Mouse (Mus musculus) olfactory bulb, adult 2 months (tissue): Measurements from ENCODE around the gene Slc25a42.

Experiments
- CTCF ChIP-seq: fragments of 200-500 bp; IDR thresholded peaks from 2 replicates; pipeline ENCODE4 v1.5.1; 2012; ENCODE audit warnings: low read depth, mild to moderate bottlenecking, low read length, moderate library complexity; ENCODE audit not compliant: insufficient read depth
- POLR2A ChIP-seq: fragments of 200-500 bp; IDR thresholded peaks from 2 replicates; pipeline ENCODE4 v1.6.1; 2012; ENCODE audit warnings: mild to moderate bottlenecking, low read depth, low read length, moderate library complexity; ENCODE audit not compliant: insufficient read depth

DNA sequence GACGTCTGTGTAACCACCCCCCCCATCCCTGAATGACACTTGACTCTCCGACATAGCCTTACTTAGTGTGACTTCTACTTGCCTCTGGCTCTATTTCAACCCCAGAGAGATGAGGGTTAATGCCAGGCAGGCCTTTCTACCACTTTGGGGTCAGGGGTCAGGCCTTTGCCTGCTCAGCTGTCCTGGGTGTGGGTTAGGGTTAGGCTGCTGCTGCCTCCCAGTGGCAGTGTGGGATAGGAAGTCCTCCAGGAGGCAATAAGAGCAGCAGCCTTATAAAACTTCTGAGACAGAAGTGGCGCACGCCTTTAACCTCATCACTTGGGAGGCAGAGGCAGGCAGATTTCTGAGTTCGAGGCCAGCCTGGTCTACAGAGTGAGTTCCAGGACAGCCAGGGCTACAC is 28.5 kb upstream of the Slc25a42 start:
- no peak for TF ChIP-seq CTCF
- TF ChIP-seq POLR2A = no peak
